Mouse (Mus musculus) retina, postnatal 1 day (tissue): ENCODE measurements around the gene Isy1.

Experiments used
- DNase-seq: peaks from one replicate; pipeline ENCODE4 v3.0.0-alpha.2; 2012

Isy1 gene

GRCm38 (mm10) chr6:87838551-87839197 is at the start of gene Isy1:
Gene Isy1, minus strand, starts transcription at chr6:87838798.
- DNase-seq, result peak; percentile 99

DNA sequence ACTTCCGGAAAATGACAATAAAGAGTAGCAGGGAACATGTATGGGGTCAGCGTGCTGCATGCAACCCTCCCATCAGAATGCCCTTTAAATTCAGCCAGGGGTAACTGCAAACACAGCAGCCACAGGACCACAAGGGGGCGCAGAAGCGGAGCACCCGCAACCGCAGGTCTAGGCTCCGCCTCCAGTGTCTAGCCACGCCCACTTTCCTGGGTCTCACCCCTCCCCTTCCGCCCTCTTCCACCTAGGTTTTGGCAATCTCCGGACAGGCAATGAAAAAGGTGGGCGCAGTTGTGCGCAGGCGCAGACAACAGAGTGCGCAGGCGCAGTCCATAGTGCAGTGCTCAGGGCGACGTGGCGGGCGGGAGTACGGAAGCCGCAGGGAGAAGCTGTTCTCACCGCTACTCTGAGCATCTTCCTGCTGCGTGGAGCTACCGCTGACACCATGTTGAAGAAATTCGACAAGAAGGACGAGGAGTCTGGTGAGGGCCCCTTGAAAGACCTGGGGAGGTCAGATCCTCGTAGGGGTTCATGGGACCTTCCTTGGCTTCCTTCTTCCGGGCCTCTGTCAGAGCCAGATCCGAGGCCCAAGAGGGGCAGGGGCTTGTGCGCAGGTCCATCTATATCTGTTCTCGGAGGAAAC is 49.1 kb upstream of the Isy1 start, which contains the start of gene Copg1:
Copg1 (plus strand) TSS at position 221 of the 640 bp plus-strand sequence.
- peak; percentile 98 for DNase-seq

GRCm38 (mm10) chr6:87886721-87887120 is 48.1 kb upstream of the Isy1 start:
- DNase-seq, result no peak

GRCm38 (mm10) chr6:87882816-87883215 is 44.2 kb upstream of the Isy1 start:
- peak; percentile 6 for DNase-seq

GRCm38 (mm10) chr6:87882221-87882620 is 43.6 kb upstream of the Isy1 start:
- no peak for DNase-seq

DNA sequence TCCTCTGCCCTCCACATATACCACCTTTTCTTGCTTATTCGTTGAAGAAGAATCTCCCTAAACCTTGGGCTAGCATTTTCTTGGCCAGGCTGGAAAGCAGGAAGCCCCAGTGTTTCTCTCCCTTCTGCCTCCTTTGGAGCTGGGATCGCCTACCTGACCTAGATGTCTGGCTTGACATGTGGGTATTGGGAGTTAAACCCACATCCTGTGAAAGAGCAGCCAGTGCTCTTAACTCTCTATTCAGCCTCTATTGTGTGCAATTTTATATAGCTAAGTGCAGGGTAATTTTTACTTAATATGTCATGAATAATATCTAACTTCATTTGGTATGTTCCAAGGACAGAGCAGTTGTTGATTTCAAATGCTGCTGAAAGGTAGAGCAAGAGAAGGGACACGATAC is 41.0 kb upstream of the Isy1 start:
- no peak for DNase-seq

DNA sequence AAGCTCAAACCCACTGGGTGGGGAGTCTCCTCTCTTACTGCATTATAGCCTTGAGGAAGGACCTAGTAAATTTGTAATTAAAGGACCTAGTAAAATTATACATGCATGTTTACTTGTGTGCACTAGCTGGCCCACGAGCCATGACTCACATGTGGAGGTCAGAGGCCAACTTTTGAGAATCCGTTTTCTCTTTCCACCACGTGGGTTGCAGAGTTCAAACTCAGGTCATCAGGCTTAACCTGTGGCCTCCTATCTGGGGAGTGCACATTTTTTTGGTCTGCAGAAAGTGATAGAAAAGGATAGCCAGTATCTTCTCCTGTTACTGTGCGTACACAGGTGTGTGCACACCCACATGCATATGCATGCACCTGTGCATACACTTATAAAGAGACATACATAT is 40.4 kb upstream of the Isy1 start:
- DNase-seq, result no peak

DNA sequence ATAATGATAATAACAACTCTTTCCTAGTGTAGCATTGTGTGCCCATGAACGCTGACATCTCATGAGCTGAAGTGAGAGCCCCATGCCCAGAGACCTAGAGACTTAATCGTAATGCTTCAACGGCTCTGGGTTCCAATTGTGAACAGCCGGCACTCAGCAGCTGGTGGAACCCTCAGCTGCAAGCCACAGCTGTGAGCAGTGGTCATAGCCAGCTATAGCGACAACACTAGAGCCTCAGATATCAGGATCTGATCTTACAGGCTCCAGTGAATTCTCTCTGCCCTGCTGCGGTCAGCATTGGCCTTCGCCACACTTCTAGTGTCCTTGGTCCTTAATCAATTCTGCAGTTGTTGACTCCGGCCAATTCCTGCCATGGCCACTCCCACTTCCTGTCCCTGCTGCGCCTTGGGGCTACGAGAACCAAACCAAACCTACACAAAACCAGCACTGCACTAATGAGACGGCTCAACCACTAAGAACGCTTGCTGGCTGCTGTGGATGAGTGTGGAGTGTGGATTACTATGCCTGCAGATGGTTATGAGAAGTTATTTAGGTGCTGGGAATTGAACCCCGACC is 37.6 kb upstream of the Isy1 start:
- no peak for DNase-seq

DNA sequence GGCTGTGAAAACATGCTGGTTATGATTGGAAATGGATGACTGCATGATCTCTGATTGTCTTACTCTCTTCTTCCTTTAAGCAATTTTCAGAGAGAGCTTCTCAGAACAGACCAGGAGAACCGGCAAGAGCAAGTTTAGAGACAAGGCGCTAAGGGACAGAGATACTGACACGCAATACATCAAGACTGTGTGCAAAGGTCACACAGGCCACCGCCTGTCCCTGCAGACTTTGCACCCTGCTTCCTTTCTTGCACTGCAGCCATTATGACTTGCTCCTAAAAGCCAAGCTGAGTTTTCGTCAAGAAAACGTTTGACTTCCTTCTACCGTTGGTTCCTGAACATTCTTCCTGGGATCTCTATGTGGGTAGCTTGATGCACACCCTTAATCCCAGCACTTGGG is 37.0 kb upstream of the Isy1 start:
- no peak for DNase-seq

DNA sequence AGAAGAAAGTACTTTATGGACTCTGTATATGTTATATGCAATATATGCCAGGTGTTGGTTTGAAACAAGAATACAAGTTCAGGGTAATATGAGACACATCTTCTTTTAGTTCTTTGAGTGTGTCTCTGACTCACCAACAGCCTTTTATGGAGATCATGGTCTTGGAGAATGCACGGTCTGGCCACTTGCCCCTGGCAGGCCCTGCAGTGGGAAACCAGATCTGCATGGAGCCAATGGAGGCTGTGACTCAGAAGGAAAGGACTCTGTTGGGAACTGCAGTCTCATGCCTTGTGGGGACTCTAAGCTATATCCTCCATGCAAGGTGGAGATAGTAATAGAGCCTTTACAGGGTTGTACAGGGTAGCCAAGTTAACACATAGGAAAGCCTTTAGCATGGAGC is 36.5 kb upstream of the Isy1 start:
- no peak for DNase-seq

DNA sequence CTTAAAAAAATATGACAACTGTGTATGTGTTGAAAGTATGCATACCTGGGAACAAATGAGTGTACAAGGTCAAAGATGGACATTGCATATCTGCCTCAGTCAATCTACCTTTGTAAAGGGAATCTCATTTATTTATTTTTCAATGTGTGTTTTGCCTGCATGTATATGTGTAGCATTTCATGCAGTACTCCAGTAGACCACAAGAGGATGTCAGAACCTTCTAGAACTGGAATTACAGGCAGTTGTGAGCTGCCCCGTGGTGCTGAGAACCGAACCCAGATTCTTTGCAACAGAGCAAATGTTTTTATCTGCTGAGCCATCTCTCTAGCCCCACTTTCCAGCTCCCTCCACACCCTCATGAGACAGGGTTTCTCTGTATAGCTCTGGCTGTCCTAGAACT is 35.4 kb upstream of the Isy1 start:
- no peak for DNase-seq

- no peak for DNase-seq
These were observed 34.5 kb upstream of the Isy1 start for GRCm38 (mm10) chr6:87873104-87873503.

DNA sequence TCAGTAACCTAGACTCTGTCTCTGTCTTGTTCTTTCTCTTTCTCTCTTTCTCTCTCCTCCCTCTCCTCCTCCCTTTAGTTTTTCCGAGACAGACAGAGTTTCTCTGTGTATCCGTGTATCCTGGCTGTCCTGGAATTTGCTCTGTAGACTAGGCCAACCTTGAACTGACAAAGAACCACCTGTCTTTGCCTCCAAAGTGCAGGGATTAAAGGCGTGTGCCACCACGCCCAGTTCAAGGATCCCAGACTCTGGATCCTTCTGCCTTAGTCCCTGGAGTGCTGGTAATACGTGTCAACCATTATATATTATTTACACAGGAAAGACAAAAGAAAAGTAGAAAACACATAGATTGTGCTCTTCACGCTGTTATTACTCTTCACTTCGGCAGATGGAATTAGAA is 32.6 kb upstream of the Isy1 start:
- DNase-seq, result no peak

- DNase-seq, result no peak
These were observed 31.8 kb upstream of the Isy1 start for GRCm38 (mm10) chr6:87870440-87870839.

DNA sequence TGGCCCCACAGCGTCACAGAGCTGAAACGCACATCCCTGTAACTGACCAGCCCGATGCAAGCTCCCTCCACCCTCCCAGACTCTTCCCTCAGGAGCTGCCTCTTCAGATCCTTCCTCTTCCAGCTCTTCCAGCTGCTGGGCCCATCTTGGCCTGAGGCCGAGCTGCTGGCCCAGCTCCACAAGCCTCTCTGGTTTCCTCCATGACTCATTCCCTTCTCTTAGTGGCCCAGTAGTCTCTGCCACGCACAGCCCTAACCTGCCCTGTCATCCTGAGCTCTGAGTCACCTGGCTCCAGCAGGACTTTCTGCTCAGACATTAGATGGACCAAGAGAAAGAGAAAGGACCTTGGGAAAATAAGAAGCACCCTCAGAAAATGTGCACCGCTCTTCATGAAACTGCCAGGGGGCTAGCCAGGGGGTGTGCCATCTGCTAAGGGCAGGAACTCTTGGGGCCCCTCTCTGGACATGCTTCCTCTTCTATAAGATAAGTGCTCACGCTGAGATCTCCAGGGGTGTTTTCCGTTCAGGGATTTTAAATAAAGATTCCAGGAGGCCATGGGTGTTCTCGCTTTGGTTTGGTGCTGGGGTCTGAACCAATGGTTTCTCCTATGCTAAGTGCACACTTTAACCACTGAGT is 30.4 kb upstream of the Isy1 start:
- DNase-seq, result no peak

- no peak for DNase-seq
These were observed 28.7 kb upstream of the Isy1 start for GRCm38 (mm10) chr6:87867256-87867655.

DNA sequence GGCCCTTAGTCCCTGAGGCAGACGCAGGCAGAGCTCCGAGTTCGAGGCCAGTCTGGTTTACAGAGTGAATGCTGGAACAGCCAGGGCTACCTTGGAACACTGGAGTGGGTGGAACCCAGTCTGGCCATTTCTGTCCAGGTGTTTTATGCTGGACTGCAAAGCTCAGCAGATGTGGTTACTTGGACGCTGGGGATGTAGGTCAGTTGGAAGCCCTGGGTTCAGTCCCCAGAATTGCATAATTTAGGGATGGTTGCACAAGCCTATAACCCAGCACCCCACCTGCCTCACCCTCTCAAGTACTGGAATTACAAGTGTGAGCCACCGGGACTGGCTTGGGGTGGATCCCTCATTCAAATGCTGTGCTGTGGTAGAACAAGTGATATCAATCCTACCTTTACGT is 27.6 kb upstream of the Isy1 start:
- no peak for DNase-seq

DNA sequence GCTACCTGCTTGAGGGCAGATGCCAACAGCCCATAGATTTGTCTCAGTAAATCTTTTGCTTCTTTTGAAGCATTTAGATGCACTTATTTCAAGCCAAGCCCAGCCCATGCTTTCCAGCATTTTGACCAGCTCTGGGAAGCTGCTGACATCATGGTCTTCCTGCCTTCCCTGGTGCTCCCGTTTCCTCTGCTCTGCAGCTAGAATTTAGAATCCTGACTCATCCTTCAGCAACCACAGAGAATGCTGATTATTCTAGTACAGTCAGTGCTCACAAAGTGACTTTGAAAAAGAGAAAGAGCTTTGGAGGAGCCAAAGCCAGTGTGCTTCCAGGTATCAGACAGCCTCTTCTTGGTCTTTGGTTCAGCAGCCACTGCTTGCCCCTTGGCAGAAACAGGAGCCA is 18.5 kb upstream of the Isy1 start:
- DNase-seq, result no peak

DNA sequence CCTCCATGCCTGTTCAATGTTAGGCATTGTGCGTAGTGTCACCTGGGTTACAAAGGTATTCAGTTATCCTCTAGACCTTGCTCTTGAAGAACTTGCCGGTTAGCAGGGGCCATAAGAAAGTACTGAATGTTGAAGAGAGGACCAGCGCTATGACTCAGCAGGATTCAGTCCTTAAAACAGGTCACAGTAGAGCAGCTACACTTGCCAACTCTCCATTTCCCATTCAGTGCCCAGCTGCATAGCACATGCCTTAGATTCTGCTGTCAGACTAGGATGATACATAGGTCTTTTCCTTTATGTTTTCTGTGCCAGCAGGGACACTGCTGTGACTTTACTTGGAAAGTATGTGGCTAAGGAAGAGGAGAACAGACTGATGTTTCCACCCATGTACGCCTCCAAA is 14.8 kb upstream of the Isy1 start:
- DNase-seq, result no peak

DNA sequence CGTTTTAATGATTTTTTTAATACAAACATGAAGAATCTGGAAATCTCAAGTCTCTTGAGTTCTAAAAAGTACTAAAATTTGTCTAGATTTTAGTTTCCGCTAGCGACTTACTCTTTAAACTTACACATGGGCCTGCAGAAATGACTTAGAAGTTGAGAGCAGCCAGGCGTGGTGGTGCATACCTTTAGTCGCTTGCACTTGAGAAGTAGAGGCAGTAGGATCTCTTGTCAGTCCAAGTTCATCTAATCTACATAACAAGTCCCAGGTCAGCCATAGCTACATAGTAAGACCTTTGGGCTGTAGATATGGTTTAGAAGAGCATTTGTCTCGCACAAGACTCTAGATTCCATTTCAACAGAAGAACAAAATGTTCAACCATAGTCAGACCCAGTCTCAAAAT is 13.3 kb upstream of the Isy1 start:
- no peak for DNase-seq

DNA sequence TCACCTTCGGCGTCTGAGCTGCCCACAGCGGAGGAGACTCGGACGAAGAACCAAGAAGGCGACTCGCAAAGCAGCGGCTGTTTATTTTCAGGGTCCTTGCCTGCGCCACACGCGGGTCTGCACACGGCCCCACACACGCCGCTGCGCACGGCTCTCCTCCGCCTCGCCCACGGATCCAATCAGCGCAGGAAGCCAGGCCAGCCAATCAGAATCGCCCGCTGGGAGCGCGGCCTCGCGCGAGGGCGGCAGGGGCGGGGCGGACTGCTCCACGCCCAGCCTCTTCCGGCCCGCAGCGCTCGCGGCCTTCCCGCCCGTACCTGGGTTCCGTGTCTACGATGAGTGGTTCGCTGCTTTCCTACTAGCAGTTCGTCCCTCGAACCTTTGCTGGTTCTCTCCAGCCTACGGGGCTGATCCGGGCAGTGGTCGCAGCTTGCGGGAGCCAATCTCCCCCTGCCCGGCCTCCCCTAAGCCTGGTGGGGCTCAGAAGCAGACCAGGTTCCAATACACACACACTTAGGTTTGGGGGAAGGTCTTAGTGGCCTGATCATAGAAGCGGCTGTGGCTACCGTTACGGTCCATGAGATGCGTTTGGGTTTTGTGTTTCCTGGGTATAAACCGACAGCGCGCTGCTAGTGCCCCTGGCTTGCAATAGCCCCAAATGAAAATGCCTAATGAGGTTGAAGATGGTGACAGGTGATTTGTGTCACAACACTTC is 12.5 kb upstream of the Isy1 start, which contains the start of gene Cnbp:
Cnbp (minus strand) TSS at position 207 of the 715 bp plus-strand sequence.
- peak; percentile 98 for DNase-seq

DNA sequence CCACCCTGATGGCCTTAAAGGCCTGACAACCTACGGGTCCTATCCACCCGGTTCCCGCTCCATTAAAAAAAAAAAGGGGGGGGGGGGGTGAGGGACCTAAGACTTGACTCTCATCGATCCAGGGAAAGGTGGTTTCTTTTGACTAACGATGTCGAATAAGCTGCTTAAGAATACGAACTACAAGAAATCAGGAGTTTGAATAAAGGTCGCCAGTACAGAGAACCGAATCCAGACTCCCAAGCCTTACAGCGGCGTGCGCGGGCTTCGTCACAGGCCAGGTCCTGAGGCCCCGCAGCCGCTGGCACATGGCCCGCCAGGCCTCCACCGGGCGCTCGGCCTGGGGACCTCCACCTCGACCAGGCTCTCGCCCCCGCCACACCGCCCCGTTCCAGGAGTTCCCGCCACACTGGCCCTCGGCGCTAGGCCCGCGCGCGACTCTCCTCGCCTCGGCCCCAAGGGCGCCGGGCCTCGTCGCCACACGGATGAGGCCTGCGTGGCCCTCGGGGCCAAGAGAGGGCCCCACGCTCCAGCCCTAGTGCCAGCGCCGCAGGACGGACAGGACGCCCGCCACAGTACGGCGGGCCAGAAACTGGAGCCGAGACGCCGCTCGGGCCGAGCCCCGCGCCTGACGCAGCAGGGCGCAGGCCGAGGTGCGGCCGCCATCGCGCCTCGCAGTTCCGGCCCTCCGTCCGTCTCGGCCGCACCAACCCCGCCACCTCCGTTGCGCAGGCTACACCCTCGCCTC is 11.7 kb upstream of the Isy1 start:
- DNase-seq, result no peak

DNA sequence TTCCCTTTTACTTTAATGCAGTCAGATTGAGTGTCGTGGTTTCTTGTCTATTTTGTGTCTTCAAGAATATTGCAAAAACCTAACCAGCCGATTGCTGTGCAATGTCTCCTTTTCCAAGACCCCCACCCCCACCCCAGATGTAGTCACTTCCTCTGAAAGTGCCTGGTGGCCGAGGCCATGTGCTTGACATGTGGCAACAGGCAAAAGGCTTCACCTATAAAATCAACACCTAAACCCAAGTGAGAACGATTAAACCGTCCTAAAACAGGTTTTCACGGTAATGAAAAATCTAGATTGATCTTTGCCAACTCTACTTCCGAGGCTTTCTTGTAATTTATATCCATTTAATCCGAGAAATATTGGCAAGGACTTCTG is 11.2 kb upstream of the Isy1 start:
- DNase-seq, result peak; percentile 31
